Mouse (Mus musculus) bone marrow, adult 2 months (tissue): ENCODE data around the gene Gabra5.

Source experiments
- CTCF ChIP-seq: fragments of 200-500 bp; IDR thresholded peaks from 2 replicates; pipeline ENCODE4 v1.5.1; 2011; ENCODE audit warnings: low read length, control low read depth; ENCODE audit not compliant: control insufficient read depth, insufficient read depth
- POLR2A ChIP-seq: fragments of 200-500 bp; IDR thresholded peaks from 2 replicates; pipeline ENCODE4 v1.6.1; 2011; ENCODE audit warnings: low read depth, mild to moderate bottlenecking, control low read depth, low read length, borderline replicate concordance; ENCODE audit not compliant: control insufficient read depth

DNA sequence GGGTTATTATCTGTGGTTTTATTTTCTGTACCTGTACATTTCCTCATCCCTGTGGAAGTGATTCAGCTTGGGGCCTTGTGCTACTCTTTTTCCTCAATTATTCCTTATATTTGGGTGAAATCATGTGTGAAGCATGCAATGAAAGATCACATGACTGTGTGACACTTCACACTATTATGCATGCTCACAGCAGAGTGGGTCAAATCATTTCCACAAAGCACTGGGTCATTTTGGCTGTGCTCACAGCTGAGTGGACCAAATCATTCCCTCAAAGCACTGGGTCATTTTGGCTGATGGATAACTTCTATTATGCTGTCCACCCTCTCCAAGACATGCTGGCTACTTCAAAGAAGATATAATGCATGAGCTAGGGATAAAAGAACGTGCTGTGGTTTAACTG lies 97.0 kb downstream of the Gabra5 start:
- TF ChIP-seq POLR2A (no peak), CTCF (no peak)
